8 mouse cellular contexts compared by ENCODE assay signal in the genomic region with DNA sequence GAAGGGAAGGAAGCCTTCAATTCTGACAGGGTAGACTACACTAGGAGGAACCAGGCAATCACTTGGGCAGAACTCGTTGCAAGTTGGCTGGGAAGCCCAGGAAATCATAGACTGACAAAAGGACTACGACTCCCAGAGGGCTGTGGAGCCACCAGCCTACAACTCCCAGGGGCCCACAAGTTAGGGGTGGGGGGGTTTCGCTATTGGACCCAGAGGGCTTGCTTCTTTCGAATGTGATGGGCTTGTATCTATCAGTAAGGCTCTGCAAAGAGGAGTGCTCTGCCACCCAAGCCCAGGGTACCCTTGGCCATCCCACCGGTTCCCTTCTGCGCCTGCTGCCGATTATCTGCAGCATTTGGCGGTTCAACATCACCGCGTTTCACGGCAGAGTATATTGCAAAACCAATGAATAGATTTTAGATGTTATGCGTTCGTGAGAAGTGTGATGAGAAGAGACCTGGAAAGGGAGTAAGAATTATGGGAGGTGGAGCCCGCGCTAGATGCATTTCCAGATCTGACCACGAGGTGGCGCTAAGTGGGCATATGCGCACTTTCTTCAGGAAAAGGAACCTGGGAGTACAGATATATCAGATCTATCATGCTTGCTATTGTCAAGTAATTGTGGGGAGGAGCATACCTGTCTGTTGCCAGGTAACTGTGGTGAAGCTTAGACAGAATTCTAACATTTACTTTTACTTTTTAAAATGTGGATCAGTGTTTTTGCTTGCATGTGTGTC. TPM values are rescaled to one million over a fixed set of nuclear protein-coding genes. Genes with fewer than 3 reads are reported as not detected.
DNase-seq lines count a peak whose midpoint lies in the region; ATAC-seq lines count a peak whose summit lies in the region.

No protein-coding gene starts in this region.

- H3K4me3 ChIP-seq in hindbrain, embryonic 15.5 days: peak overlapping the region; percentile 47

- peak overlapping the region; percentile 61 for H3K4me2 ChIP-seq in hindbrain, embryonic 15.5 days

- H3K4me1 ChIP-seq in hindbrain, embryonic 15.5 days (replicated peaks): no peaks in the 10 kb centered on the region

- H3K9me3 ChIP-seq in hindbrain, embryonic 15.5 days: no peaks in the 10 kb centered on the region

- H3K27ac ChIP-seq in hindbrain, embryonic 15.5 days (replicated peaks): peak overlapping the region; percentile 80

- no peaks in the 10 kb centered on the region for H3K36me3 ChIP-seq in hindbrain, embryonic 15.5 days

- peak; percentile 46 for DNase-seq in T-cell, adult 2 months (ENCODE audit: low spot score)
- peak; percentile 87 to 91 for DNase-seq in cerebellum, postnatal 25 days
- DNase-seq in frontal cortex, postnatal 36 days (ENCODE audit: low spot score in 2 of 2): peak; percentile 85 to 92
- peak; percentile 83 to 84 for DNase-seq in layer of hippocampus, postnatal 36 days
- peak; percentile 61 for DNase-seq in lung, postnatal 25 days (ENCODE audit: low spot score)
- peak; percentile 40 for DNase-seq in retina, postnatal 7 days (ENCODE audit: low read depth, low spot score)
- DNase-seq in urinary bladder, adult 18-20 months (ENCODE audit: low spot score in 2 of 2): peak; percentile 25 to 69

- no peaks in the 10 kb centered on the region for H3K27me3 ChIP-seq in hindbrain, embryonic 15.5 days

- WGBS in hindbrain, embryonic 15.5 days: 11% methylated on average over 18 of the region's 18 CpGs

- peak; percentile 89 for ATAC-seq in hindbrain, embryonic 15.5 days (ENCODE audit: low FRiP score, low read depth)

- H3K9ac ChIP-seq in hindbrain, embryonic 15.5 days: peak overlapping the region; percentile 60

RNA-seq across cellular contexts. Expression of gene Zfp715, which starts 30.1 kb away (rescaled TPM):
- 18.8 and 21.0 TPM in 2 replicates for polyA plus RNA-seq in hindbrain, embryonic 15.5 days (2015; fragmentation: Nextera tagmentation; extraction: Ambion mirVana)
- 10 to 100 TPM; 25.3 to 26.2 TPM for total RNA-seq in layer of hippocampus, postnatal 36 days (2021)

Comparison
In these comparisons a context has a peak if more than half of its experiments do, and no peak if none do; other contexts are left out.
1. Peak in every context shown above with its lines: DNase-seq, ATAC-seq, H3K4me3 ChIP-seq and H3K27ac ChIP-seq.